8 mouse cellular contexts compared by ENCODE assay signal in the genomic region with DNA sequence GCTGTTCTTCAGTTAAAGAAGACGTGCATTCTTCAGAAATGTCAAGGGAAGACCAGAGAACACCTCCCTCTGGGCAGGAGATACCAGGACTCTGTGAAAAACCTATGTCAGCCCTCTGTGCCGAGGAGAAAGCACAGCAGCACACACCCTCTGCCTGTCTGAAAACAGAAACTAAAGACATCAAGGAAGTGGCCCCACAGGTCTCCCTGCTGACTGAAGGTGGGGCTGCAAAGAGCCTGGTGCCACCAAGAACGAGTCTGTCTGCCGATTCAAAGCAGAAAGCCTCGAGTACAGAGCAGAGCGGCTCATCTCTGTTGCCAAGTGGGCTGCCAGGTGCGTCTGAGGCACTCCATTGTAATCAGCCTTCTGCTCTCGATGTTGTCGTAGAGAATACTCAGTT.
DNase-seq lines count a peak whose midpoint lies in the region; ATAC-seq and TF ChIP-seq lines count a peak whose summit lies in the region.

No protein-coding gene starts in this region.

- H3K4me1 ChIP-seq in forebrain, postnatal 0 days (ENCODE audit: insufficient read depth), result no peaks in the 10 kb centered on the region
- H3K4me1 ChIP-seq in forebrain, embryonic 13.5 days, result no peaks in the 10 kb centered on the region
- H3K4me1 ChIP-seq in erythroblast, embryonic 14.5 days (ENCODE audit: control insufficient read depth), result peaks cover 61% of the 10 kb centered on the region
- H3K4me1 ChIP-seq in liver, embryonic 12.5 days, result peaks cover 66% of the 10 kb centered on the region
- no peaks in the 10 kb centered on the region for H3K4me1 ChIP-seq in hindbrain, embryonic 12.5 days

- no peak overlapping the region for H3K4me2 ChIP-seq in forebrain, postnatal 0 days (ENCODE audit: low read depth)
- H3K4me2 ChIP-seq in forebrain, embryonic 13.5 days, result no peak overlapping the region
- peak overlapping the region; percentile 59 for H3K4me2 ChIP-seq in liver, embryonic 12.5 days
- H3K4me2 ChIP-seq in hindbrain, embryonic 12.5 days (replicated peaks), result no peak overlapping the region

- H3K27me3 ChIP-seq in forebrain, postnatal 0 days (ENCODE audit: insufficient read depth, low read length), result no peaks in the 10 kb centered on the region
- no peaks in the 10 kb centered on the region for H3K27me3 ChIP-seq in forebrain, embryonic 13.5 days
- H3K27me3 ChIP-seq in erythroblast, embryonic 14.5 days (ENCODE audit: control insufficient read depth), result no peaks in the 10 kb centered on the region
- H3K27me3 ChIP-seq in liver, embryonic 12.5 days (replicated peaks), result no peaks in the 10 kb centered on the region
- no peaks in the 10 kb centered on the region for H3K27me3 ChIP-seq in hindbrain, embryonic 12.5 days

- no peaks in the 10 kb centered on the region for H3K9me3 ChIP-seq in forebrain, postnatal 0 days (ENCODE audit: low read length)
- H3K9me3 ChIP-seq in forebrain, embryonic 13.5 days (replicated peaks), result no peaks in the 10 kb centered on the region
- no peaks in the 10 kb centered on the region for H3K9me3 ChIP-seq in erythroblast, embryonic 14.5 days (ENCODE audit: control insufficient read depth, low read length)
- H3K9me3 ChIP-seq in liver, embryonic 12.5 days (replicated peaks), result no peaks in the 10 kb centered on the region
- H3K9me3 ChIP-seq in hindbrain, embryonic 12.5 days (replicated peaks), result no peaks in the 10 kb centered on the region

- no peak for TF ChIP-seq CTCF in forebrain, postnatal 0 days (IDR thresholded peaks at IDR 0.05; ENCODE audit: low read depth)

- 84% methylated on average over 9 of the region's 9 CpGs for WGBS in forebrain, postnatal 0 days
- WGBS in forebrain, embryonic 13.5 days, result 92% methylated on average over 9 of the region's 9 CpGs
- 42% methylated on average over 9 of the region's 9 CpGs for WGBS in liver, embryonic 12.5 days (ENCODE audit: insufficient replicate concordance)
- WGBS in hindbrain, embryonic 12.5 days, result 89% methylated on average over 9 of the region's 9 CpGs

- no peak overlapping the region for H3K9ac ChIP-seq in forebrain, postnatal 0 days
- H3K9ac ChIP-seq in forebrain, embryonic 13.5 days, result no peak overlapping the region
- peak overlapping the region; percentile 32 for H3K9ac ChIP-seq in liver, embryonic 12.5 days
- H3K9ac ChIP-seq in hindbrain, embryonic 12.5 days, result no peak overlapping the region

- H3K4me3 ChIP-seq in forebrain, postnatal 0 days (ENCODE audit: low read depth, low read length), result no peak overlapping the region
- H3K4me3 ChIP-seq in forebrain, embryonic 13.5 days, result no peak overlapping the region
- peak overlapping the region; percentile 29 for H3K4me3 ChIP-seq in erythroblast, embryonic 14.5 days (replicated peaks)
- H3K4me3 ChIP-seq in liver, embryonic 12.5 days, result peak overlapping the region; percentile 20; the same call in 1 of the 2 replicates
- H3K4me3 ChIP-seq in hindbrain, embryonic 12.5 days, result no peak overlapping the region

- H3K27ac ChIP-seq in forebrain, postnatal 0 days (ENCODE audit: low read depth, low read length), result no peak overlapping the region
- H3K27ac ChIP-seq in forebrain, embryonic 13.5 days, result no peak overlapping the region
- peak overlapping the region; percentile 95 for H3K27ac ChIP-seq in liver, embryonic 12.5 days
- no peak overlapping the region for H3K27ac ChIP-seq in hindbrain, embryonic 12.5 days

- DNase-seq in forebrain, postnatal 0 days, result no peak
- peak; percentile 76 for DNase-seq in spleen, postnatal 36 days (ENCODE audit: low spot score in 2 of 2)
- no peak for DNase-seq in embryo, embryonic 10 days (ENCODE audit: low spot score)
- no peak for DNase-seq in kidney, postnatal 4 days

- ATAC-seq in forebrain, postnatal 0 days, result 0 out of 2 replicates have a peak, but pooled peaks have one; percentile 14
- ATAC-seq in forebrain, embryonic 13.5 days, result no peak
- peak; percentile 49 for ATAC-seq in liver, embryonic 12.5 days
- ATAC-seq in hindbrain, embryonic 12.5 days (ENCODE audit: low FRiP score), result no peak

- no peaks in the 10 kb centered on the region for H3K36me3 ChIP-seq in forebrain, postnatal 0 days (ENCODE audit: insufficient read depth)
- peaks cover 28% of the 10 kb centered on the region for H3K36me3 ChIP-seq in forebrain, embryonic 13.5 days (ENCODE audit: poor library complexity, severe bottlenecking)
- H3K36me3 ChIP-seq in erythroblast, embryonic 14.5 days (ENCODE audit: control insufficient read depth), result peaks cover 64% of the 10 kb centered on the region
- H3K36me3 ChIP-seq in liver, embryonic 12.5 days, result peaks cover 41% of the 10 kb centered on the region
- H3K36me3 ChIP-seq in hindbrain, embryonic 12.5 days, result peaks cover 14% of the 10 kb centered on the region; the same call in 1 of the 2 replicates

Comparison
In these comparisons a context has a peak if more than half of its experiments do, and no peak if none do; other contexts are left out.
1. ATAC-seq: peak in forebrain, postnatal 0 days (single experiment) and liver, embryonic 12.5 days (single experiment); none in forebrain, embryonic 13.5 days (single experiment) and hindbrain, embryonic 12.5 days (single experiment).
2. DNase-seq: peak in spleen, postnatal 36 days (2 of 2); none in forebrain, postnatal 0 days (single experiment), embryo, embryonic 10 days (single experiment) and kidney, postnatal 4 days (0 of 2).
3. H3K4me3 ChIP-seq: peak in erythroblast, embryonic 14.5 days (single experiment) and liver, embryonic 12.5 days (single experiment); none in forebrain, postnatal 0 days (single experiment), forebrain, embryonic 13.5 days (single experiment) and hindbrain, embryonic 12.5 days (single experiment).